Comparison of ENCODE assay signal across 8 mouse cellular contexts in the genomic region with DNA sequence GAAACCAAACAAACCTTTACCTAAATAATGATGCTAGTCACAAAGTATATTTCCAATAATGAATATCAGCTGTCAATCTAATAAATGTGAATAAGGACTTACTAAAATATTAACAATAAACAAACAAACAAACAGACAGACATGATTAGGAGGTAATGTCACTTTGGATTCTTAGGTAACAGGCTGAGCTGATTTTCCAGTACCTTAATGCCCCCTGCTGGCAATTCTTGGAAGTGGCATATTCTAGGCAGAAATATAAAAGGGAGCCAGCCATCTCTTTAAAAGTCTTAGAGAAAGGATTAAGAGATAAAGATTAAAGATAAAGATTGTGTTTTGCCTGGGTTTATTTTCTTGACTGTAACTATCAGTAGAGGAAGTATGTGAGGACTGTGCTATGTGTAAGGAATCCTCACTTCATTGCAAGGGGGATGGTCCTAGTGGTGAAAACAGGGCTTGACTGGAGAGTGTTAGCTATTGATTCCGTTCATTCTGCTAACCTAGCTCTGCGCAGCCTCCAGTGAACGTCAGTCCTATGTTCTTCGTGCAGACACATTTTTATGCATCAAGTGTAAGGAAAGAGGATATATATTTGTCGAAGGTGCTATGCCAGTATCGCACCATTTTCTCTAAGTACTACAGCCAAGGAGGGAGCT.
DNase-seq lines count a peak whose midpoint lies in the region; TF ChIP-seq lines count a peak whose summit lies in the region.

No protein-coding gene starts in this region.

- no peak for TF ChIP-seq POLR2A in MEL (IDR thresholded peaks at IDR 0.05; ENCODE audit: control insufficient read depth in 1 of 2, insufficient read depth in 1 of 2, low read depth in 1 of 2, low read length in 2 of 2, poor library complexity in 1 of 2)

- no peak for TF ChIP-seq EP300 in MEL (IDR thresholded peaks at IDR 0.05; ENCODE audit: low read depth in 1 of 2, low read length in 2 of 2)

- peak; percentile 46 to 82 (median 47) for TF ChIP-seq CTCF in MEL (IDR thresholded peaks at IDR 0.05 in 2 of 3, conservative IDR thresholded peaks at IDR 0.05 in 1 of 3; ENCODE audit: control insufficient read depth in 1 of 3, insufficient read depth in 1 of 3, low read depth in 2 of 3, low read length in 3 of 3, poor library complexity in 1 of 3, severe bottlenecking in 1 of 3)

- no peak overlapping the region for H3K4me3 ChIP-seq in MEL (ENCODE audit: control insufficient read depth in 1 of 2, insufficient read depth in 1 of 2, low read depth in 2 of 2, low read length in 2 of 2)

- TF ChIP-seq RAD21 in MEL (IDR thresholded peaks at IDR 0.05; ENCODE audit: low read depth, low read length) = peak; percentile 90

- no peaks in the 10 kb centered on the region for H3K36me3 ChIP-seq in MEL (ENCODE audit: control insufficient read depth in 1 of 2, insufficient read depth in 2 of 2, low read length in 2 of 2)

- no peaks in the 10 kb centered on the region for H3K4me1 ChIP-seq in MEL (ENCODE audit: control insufficient read depth in 1 of 2, insufficient read depth in 2 of 2, low read length in 2 of 2)

- DNase-seq in gastrocnemius, adult 18-20 months (ENCODE audit: low spot score) = peak; percentile 5
- no peak for DNase-seq in gastrocnemius, postnatal 25 days
- DNase-seq in MEL (ENCODE audit: low read depth, low spot score) = peak; percentile 58
- peak; percentile 68 for DNase-seq in cerebellum, adult 9-11 months
- peak; percentile 26 to 69 for DNase-seq in frontal cortex, postnatal 14 days (ENCODE audit: low spot score in 2 of 2)
- peak; percentile 80 for DNase-seq in layer of hippocampus, adult 11-12 months (ENCODE audit: low spot score)
- peak; percentile 10 for DNase-seq in lung, postnatal 25 days (ENCODE audit: low spot score)
- peak; percentile 87 for DNase-seq in right cerebral cortex, adult 2 months (ENCODE audit: low spot score in 2 of 2)

- no peak overlapping the region for H3K9ac ChIP-seq in MEL (ENCODE audit: control insufficient read depth, low read depth, low read length, poor library complexity, severe bottlenecking)

- H3K27me3 ChIP-seq in MEL (ENCODE audit: control insufficient read depth in 1 of 2, insufficient read depth in 2 of 2, low read length in 2 of 2) = no peaks in the 10 kb centered on the region

- H3K9me3 ChIP-seq in MEL (replicated peaks; ENCODE audit: insufficient read depth, low read length) = no peaks in the 10 kb centered on the region

- no peaks in the 10 kb centered on the region for H3K79me2 ChIP-seq in MEL (ENCODE audit: control insufficient read depth, insufficient read depth, low read length, poor library complexity)

- H3K27ac ChIP-seq in MEL (ENCODE audit: control insufficient read depth, low read depth, low read length) = no peak overlapping the region

TF ChIP-seq in MEL, 35 proteins besides CTCF, POLR2A, EP300 and RAD21:
- TF ChIP-seq RCOR1 (IDR thresholded peaks at IDR 0.05; ENCODE audit: low read depth, low read length) (no peak), SMC3 (IDR thresholded peaks at IDR 0.05; ENCODE audit: low read depth, low read length) (peak; percentile 90), POLR2AphosphoS5 (IDR thresholded peaks at IDR 0.05; ENCODE audit: borderline replicate concordance, low read depth, low read length) (no peak), TCF12 (IDR thresholded peaks at IDR 0.05; ENCODE audit: low read depth, low read length) (no peak), USF2 (IDR thresholded peaks at IDR 0.05; ENCODE audit: borderline replicate concordance in 1 of 2, insufficient read depth in 1 of 2, low read depth in 1 of 2, low read length in 2 of 2) (no peak), ZC3H11A (IDR thresholded peaks at IDR 0.05; ENCODE audit: low read depth, low read length) (peak; percentile 82), MYB (IDR thresholded peaks at IDR 0.05; ENCODE audit: low read depth, low read length) (no peak), MYC (IDR thresholded peaks at IDR 0.05; ENCODE audit: low read depth, low read length) (no peak), UBTF (IDR thresholded peaks at IDR 0.05; ENCODE audit: borderline replicate concordance, insufficient read depth, low read depth, low read length) (no peak), CHD1 (IDR thresholded peaks at IDR 0.05; ENCODE audit: low read depth, low read length) (no peak), POLR2AphosphoS2 (IDR thresholded peaks at IDR 0.05; ENCODE audit: low read length) (no peak), MAZ (IDR thresholded peaks at IDR 0.05; ENCODE audit: low read depth, low read length) (no peak)
